Mouse (Mus musculus): ENCODE measurements at regions not wholly inside any gene's neighbourhood (a gene's known extent, or its start where the extent isn't known, plus 50 kb on each side); places are given as distances from the start of the nearest gene placed in this dataset.

DNA sequence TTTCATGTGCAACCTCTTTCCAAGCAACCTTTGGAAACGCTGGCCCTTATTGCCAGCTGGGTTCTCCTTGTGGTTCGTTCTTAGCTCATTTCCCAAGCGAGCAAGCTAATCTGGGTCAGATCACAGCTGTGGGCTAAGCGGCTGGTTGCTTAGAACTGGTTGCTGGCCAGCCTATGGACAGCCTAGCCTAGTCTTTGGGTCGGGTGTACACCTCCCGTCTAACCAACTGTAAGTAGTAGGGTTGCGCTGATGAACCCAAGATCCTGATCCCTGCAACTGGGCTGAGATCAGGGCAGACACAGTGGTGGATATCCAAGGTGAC is 236.5 kb downstream of the Mtx2 start:
- DNase-seq: no peak

DNA sequence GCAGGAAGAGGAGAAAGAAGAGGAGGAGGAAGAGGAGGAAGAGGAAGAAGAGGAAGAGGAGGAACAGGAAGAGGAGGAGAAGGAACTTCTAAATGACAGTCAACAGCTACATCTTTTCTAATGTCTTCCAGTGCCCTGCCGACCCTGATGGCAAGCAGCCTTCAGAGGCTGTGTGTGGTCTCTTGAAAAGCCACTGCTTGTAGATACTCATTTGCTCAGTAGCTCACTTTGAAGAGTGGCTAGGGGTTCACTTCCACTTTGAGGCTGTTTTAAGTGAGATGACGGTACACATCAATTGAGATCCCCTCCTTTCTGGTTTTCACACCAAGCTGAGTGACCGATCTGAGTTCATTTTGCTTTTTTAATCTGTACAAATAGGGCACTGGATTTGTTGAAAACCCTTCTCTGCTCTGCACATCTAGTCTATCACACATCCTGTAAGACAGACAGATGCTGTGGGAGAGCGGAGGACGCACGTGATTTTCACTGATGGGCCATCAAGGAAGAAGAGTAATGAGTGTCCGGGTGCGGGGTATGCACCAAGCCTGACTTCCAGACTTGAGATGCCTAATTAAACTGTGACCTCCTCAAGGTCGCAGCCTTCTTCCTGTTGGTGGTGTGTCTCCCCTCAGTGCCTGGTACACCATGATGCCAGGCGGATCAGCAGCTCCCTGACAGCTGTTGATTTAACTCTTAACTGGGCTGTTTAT is 239.0 kb downstream of the Mtx2 start:
- no peak for DNase-seq

DNA sequence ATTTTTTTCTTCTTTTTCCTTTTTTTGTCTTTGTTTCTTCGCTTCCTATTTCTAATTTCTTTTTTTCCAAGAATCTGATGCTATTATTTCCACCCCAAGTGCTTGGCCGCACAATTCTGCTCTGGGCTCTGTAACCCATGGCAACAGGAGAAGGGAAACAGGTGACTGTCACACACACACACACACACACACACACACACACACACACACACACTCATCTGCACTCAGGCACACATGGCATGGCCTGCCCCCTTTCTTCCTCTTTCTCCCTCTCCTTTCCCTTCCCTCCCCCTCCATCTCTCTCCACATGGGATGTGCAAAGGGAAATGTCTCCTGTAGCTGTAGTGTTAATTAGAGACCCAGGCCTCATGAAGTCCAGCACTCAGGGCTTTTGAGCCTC is 239.7 kb downstream of the Mtx2 start:
- DNase-seq: no peak

DNA sequence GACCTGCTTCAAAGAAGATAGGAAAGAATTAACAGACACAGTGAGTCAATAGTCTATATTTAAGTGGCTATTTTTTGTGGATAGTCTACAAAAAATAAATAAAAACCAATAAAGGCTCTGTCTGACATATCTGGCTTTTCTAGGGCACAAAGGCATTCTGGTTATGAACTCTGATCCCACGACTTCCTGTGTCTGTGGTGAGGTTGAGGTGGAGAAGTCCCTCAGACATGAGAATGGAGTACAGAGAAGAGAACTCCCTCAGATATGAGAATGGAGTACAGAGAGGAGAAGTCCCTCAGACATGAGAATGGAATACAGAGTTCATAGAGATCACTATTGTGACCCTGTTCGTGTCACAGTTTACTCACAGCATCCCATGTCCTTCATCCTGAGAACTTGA is 243.7 kb downstream of the Mtx2 start:
- DNase-seq: no peak

DNA sequence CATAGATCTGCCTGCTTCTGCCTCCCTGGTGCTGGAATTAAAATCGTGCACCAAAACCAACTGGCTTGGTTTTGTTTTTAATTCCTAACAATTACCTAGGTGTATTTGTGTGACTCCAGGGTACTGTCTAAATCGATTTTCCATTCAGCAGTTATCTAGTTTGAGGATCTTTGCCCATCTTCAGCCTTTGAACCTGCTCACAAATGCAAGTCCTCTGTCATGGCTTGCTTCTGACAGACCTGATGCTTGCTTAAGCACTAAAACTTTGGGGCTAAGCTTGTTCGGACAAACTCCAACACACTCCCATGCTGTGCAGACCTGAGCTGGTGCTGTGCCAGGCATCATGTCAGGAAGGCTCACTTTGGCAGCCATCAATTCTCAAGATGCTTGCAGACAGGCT is 246.4 kb downstream of the Mtx2 start:
- no peak for DNase-seq

DNA sequence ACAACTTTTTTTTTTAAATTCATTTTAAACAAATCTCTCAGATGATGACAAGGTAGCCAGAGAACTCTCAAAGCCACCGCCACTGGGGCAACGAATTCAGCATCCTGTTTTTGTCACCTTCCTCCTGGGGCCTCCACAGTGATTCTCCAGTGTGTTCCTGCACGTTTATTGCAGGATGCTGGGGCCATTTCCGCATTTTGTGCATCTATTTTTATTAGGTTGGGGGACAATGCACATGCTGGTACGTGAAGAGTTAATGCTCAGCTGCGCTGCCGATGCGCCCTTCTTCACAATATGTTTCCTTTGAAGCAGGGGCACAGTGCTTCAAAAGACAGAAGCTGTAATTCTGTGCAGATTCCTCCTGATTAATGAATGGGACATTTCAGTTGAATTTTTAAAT is 246.9 kb downstream of the Mtx2 start:
- no peak for DNase-seq

DNA sequence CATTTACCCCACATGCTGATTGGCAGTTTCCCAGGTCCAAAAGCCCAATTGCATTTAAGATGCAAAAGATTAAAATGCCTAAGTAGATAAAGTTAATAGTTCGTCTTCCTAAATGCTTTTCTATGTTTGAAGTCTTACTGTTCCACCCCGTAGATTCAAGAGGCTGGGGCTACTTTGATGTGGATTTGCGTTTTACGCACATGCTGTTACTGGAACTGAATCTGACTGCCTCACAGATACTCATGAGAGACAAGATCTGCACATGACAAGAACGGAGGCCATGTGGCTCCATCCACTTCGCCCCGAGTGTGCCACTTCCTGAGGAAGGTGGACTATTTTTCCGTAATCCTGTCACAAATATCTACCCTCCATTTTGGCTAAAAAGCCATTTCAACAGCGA is 247.6 kb downstream of the Mtx2 start:
- DNase-seq: no peak

DNA sequence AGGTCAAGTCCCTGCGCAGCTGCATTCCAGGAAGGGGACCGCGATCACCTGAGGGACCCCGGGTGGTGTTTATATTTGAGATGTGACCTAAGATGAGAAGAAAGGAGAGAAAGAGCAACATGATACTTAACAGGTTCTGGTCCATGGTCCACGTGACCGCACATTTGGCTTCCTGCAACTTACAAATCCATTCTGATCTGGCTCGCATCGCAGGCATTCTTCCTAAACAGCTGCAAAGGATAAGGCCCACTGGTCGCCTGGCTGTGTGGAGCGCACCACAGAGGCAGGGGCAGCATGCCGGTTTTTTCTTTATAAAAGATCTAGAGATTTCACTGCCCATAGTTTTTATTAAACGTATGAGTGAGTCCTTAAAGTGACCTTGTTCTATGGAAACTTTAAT is 261.6 kb downstream of the Mtx2 start:
- DNase-seq: no peak

DNA sequence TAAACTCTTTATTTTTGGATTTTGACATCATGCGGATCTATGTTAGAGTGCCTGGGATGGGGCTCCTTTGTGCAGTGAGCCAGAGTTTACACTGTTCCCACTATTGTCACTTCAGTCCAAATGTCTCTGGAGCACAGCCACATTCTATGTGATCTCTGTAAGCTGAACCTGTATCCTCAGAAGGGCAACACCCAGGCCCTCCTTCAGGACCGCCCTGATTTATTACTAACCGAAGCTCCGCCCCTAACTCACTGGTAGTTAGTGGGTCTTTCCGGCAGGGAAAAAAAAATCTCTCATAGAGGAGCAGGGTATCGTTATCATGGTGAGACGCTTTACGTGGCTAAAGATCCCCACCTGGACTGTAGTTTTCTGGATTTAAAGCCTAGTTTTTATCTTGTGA is 263.6 kb downstream of the Mtx2 start:
- DNase-seq: no peak

DNA sequence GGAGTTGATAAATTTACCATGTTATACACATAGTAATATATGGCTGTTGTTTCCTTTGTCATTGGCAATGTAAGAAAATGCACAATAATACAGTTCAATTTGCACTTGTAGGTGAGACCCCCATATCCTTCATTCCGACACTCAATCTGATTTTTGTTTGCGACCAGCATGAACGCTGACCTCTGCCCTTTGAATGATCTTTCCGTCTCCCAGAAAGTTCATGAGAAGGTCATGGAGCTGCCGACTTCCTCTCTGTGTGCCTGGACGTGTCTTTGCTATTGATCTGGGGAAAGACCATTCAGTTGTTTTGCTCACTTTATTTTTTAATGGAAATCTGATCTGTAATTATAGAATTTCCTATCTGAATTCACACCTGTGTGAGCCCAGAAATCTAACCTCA is 264.0 kb downstream of the Mtx2 start:
- no peak for DNase-seq

DNA sequence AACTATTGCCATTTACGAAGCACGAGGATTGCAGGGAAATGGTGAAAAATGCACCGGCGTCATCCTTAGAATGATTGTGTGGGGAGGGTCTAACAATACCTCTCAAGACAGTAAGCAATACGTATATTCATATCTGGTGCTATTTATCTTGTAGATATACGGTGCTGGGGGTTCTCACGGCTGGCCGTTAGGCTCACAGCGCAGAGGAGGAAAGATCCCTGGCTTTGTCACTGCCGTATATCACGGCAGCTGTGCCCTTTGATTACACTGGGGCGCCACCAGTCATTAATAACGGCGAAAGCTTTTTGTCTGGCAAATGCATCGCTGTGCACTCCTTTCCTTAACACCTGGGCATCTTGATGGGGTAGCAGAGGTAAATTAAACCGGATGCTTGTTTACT is 264.8 kb downstream of the Mtx2 start:
- no peak for DNase-seq

DNA sequence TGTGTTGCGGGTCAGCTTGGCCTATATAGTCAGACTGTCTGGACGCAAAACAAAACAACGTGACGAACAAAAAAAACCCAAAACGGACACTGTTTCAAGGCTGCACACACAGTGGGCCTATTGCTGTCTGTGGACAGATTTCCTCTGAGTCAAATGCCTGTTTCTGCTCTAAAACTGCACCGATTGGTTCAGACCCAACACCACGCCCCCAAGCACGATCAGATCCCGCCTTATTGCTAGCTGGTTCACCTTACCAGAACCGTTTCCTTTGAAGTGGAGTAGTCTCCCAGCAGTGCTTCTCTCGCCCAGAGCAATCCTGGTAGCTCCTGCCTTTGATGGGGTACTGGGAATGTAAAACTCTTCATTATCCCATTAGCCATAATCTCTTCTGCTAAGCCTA is 275.9 kb downstream of the Mtx2 start:
- DNase-seq: peak; percentile 49 to 54

DNA sequence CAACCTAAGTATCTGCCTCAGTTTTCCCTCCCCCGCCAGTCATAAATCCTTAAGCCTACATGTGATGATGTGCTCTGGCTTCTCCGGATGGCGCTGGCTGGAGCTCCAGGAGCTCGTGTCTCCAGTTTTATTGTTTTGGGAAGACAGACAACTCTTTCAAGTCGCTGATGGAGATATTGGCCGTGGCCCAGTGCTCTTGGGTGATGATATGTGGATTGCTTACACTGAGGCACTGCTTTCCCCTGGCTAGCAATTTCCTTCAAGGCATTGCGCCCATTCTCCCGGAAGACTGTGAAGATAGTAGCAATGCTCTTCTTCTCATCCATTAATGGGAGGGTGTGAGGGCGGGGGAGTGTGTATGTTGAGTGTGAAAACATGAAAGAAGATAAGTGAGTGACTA is 287.1 kb downstream of the Mtx2 start:
- no peak for DNase-seq

DNA sequence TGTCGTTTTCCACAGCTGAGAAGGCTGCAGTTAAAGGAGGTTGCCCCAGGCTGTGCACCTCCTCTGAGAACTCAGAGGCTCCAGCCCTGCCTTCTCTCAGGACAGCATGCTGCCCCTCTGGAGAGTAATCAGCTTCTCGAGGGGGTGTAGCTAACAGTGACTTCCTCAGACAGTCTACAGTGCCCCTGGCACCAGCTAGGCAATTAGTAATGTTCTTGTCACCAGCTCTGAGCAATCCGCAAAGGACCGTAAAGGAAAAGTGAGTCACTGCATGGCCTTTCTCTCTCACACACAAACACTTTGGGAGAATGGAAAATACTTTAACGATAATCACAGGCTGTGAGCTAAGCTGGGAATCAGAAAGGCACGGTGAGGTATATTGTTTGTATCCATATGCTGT is 288.8 kb downstream of the Mtx2 start:
- DNase-seq: no peak

DNA sequence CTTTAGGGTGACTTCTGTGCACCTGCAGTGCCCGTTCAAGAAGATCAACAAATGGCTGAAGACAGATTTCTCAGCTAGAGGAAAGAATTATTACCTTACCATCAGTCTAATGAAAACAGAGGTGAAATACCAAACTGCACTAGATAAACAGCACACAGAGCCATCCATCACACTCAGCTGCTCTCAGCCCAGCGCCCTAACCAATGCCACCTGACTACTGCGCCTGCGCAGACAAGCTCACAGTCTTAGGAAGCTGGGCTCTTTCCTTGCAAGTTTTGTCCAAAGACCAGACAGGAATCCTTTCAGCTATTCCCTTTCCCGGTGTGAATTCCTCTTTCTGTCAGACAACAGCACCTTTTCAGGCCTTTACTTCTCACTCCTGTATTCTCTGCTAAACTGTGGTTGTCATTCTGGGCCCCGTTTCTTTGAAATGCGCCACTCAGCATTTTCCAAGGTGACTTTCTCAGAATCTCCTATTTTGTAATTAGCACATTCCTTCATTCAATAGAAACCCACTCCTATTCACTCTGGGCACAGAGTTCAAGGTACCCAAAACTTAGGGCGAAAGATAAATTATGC is 292.8 kb downstream of the Mtx2 start:
- DNase-seq: peak; percentile 46 to 47

DNA sequence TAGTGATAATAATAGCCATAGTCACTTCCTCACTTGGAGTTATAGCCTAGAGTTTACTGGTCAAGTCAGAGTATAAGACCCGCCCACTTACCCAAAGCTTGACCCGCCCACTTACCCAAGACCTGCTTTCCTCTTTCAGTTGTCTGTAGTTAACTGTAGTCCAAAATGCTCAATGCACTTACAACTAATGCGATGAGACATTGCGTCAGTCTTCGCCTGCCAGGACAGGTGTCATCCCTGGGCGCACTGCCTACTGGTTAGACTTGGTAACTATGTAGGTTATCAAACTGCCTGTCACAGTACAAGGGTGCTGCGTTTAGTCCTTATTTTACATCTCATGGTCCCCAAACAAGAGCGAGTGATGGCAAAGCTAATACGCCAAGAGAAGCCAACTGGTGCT is 294.0 kb downstream of the Mtx2 start:
- no peak for DNase-seq

DNA sequence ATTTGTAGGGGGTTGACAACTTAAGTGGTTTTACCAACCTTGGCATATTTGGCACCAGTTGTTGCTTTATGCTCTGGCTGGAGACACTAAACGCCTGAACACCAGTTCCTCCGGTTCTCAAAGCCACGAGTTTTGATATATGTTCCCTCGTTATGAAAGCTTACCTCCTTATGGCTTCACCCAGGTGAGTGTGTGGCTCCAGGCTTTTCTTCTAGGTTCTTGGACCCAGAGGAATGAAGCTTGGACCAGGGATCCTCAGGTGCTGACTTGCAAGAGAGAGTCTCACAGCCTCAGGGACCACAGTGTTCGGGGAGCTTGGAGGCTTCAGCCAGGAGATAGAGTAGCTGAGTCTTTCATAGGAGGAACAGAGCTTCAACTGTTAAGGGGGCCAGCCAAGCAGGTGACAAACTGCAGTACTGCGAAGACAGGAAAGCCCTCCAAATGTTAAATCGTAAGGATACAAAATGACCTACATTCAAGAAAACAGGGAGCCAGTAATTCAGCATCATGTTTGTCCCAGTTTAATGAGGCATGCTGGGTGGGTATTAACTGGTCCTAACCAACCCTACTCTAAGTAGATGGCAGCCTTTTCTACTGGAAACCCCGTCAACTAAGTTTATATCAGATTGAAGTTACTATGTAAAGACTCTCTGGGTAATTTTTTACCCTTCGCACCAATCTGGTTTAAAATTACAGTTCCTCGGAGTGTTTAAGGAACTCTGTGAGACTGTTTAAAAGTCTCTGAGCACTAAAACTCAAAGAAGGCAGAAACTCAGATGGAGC is 307.9 kb downstream of the Mtx2 start:
- DNase-seq: peak; percentile 16 to 36

DNA sequence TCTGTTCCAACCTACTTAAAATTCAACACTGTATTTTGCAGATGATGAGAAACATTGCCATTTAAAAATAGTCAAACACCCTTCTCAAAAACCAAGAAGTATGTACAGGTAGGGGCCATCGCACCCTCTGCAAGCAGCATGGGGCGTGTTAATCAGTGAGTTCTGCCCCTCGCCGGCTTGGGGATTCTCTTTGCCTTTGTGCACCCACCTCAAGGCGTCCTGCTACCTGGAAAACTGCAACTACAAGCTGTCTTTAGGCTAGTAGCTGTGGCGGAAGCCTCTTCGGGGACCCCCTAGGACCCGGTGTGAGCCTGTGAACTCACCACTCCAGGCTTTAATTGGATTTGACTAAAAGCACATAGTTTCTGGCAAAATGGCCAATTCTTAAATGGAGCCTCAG is 311.0 kb downstream of the Mtx2 start:
- peak in 1 of 2 experiments; percentile 34 for DNase-seq

DNA sequence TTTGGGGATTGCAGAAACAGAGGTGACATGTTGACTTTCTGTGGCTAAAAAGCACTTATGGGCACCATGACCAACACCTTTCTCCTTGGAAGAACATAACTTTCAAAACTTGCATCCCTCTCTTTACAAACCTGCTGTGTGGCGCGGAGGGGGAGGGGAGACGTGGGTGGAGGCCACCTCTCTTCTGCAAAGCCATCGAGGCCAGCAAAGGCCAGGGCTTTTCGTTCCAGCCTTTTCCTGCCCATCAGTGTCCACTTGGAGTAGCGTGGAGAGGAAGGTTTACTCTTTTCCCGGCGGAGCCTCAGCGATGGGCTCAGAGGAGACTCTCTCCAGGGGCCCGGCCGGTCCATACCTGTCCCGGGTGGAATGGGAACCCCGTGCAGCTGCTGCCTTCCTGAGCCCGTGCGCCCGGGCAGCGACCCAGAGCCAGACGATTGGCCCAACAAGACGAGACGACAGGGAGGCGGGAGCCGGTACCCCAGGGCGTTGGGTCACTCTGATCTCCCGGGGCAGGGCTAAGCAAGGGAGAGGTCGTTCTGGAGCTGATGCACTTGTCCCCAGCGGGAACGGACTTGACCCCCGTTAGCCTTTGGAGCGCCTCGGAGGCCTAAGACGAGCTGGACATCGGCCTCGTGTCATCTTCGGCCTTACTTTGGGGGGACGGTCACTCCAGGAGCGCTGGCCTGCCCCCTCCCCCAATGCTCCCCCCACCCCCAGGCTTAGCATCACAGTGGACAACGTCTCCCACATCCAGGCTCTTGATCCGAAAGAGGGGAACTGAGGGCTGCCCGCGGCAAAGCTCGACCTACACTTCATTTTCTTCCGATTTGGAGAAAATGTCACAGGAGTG is 311.8 kb downstream of the Mtx2 start:
- peak; percentile 49 to 84 for DNase-seq

DNA sequence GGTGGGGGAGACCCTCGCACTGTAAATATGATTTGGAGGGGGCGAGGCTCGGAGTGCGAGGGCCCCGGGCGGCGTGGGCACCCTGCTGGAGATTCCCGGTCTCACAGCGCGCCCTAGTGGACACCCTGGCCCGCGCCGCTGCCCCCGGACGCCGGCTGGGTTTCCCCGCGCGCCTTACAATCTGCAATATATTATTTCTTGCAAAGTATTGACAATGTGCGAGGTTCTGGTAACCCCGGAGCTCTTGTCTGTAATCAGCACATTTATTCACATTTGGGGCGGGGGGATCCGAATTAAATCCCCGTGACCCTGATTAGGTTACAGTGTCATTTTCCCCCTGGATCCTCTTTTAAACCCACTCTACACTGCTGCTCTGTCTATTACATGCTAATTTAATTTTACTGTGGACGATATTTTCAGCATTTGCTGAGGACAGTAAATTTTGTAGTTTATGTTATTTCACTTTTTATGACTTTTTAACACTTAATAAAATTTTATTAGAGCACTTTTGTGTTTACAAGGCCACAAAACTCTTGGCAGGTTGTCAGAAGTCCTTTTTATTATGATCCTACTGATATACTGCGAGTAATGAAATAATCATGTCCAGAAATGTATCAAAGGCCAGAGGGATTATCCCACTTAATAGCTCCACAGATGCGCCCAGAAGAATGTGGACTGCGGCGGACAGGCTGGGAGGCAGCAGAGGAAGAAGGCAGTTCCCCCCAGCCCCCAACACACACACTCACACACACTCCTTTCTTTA is 312.6 kb downstream of the Mtx2 start:
- peak; percentile 81 to 85 for DNase-seq

DNA sequence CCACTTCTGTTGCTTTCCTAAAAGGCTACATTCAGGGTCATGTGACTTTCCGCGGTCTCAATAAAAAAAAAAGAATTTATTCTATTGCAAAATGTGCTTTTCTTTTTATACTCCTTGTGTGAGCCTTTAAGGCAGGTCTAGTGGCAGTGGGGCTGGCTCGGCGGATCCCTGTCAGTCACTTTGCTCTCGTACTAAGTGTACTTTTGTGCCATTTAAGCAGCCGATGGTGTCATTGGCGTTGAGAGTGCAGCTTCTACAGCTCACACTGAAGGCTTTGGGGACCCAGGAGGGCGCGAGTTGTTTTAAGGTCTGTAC is 313.1 kb downstream of the Mtx2 start:
- peak in 1 of 2 experiments; percentile 24 for DNase-seq

DNA sequence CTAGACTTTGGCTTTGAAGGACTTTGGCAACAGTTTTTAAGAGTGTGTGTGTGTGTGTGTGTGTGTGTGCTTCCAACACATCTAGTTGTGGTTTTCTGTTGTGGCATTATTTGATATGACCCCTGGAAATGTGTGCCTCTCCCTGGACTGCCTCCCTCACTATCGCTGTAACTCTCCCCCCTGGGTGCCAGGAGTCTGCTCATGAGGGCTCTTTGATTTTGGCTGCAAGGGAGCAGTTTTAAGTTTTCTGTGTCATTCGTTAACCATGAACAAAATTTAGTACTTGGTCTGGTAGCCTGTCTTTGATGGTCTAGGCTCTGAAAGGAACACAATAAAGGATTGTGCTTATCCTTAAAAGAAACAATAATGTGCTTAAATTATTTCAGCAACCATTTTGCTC is 313.9 kb downstream of the Mtx2 start:
- no peak for DNase-seq

DNA sequence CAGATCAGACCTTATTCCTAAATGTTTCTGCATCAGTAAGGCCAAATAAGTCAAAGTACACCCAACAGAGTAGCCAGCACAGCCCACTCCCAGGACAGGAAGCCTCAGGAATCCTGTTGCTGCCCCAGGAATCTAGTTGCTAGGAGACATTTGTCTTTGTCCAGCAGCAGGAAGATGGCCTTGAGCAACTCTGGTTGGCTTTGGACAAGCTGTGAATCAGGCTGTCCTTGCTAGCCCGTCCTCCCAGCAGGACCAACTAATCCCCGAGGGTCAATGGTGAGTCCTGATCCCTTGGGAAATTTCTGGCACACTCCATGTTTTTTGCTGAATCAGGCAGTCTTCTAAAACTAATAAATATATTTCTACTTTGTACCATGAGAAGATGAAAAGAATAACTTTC is 317.1 kb downstream of the Mtx2 start:
- DNase-seq: peak in 1 of 2 experiments; percentile 30

All from kidney, postnatal 25 days (tissue).